Mouse (Mus musculus) forebrain, embryonic 16.5 days (tissue): Measurements from ENCODE around the gene Sh3bp4. TPM values are rescaled to one million over a fixed set of nuclear protein-coding genes. Genes with fewer than 3 reads are reported as not detected.
A peak's percentile ranks its signal among the peaks of the same experiment; 100 is the strongest.

Source experiments
- ATAC-seq: fragments of 200-750 bp; cut with Nextera tagmentation; 2 replicates; pipeline ENCODE4 v1.8.0; 2017; ENCODE audit warnings: mild to moderate bottlenecking, moderate library complexity
- H3K27ac ChIP-seq: fragments of 300-500 bp; sonication (generic); 2 replicates; pipeline ENCODE4 v1.5.1; 2014; ENCODE audit warnings: low read length, control low read depth
- H3K27me3 ChIP-seq: fragments of 300-500 bp; sonication (generic); replicated peaks from 2 replicates; pipeline ENCODE4 v1.6.1; 2014; ENCODE audit warnings: low read length; ENCODE audit not compliant: control insufficient read depth, insufficient read depth
- H3K36me3 ChIP-seq: fragments of 300-500 bp; sonication (generic); 2 replicates; pipeline ENCODE4 v1.6.1; 2014; ENCODE audit not compliant: control insufficient read depth, insufficient read depth
- H3K4me1 ChIP-seq: fragments of 300-500 bp; sonication (generic); replicated peaks from 2 replicates; pipeline ENCODE4 v1.6.1; 2014; ENCODE audit warnings: low read length; ENCODE audit not compliant: control insufficient read depth, insufficient read depth
- H3K4me2 ChIP-seq: fragments of 300-500 bp; sonication (generic); 2 replicates; pipeline ENCODE4 v1.6.1; 2014; ENCODE audit warnings: mild to moderate bottlenecking, low read length, control low read depth
- H3K4me3 ChIP-seq: fragments of 300-500 bp; sonication (generic); replicated peaks from 2 replicates; pipeline ENCODE4 v1.5.1; 2014; ENCODE audit warnings: mild to moderate bottlenecking, low read length, control low read depth
- H3K9ac ChIP-seq: fragments of 300-500 bp; sonication (generic); replicated peaks from 2 replicates; pipeline ENCODE4 v1.6.1; 2014; ENCODE audit warnings: low read depth, low read length, control low read depth
- H3K9me3 ChIP-seq: fragments of 300-500 bp; sonication (generic); 2 replicates; pipeline ENCODE4 v1.6.1; 2016; ENCODE audit warnings: low read length; ENCODE audit not compliant: control insufficient read depth
- WGBS: fragments of 180-500 bp; shearing (Covaris S2); extraction: QIAGEN DNeasy Blood & Tissue Kit; methylation state at CpG from one replicate; pipeline ENCODE4 v1.1.7; 2014; 5-methylcytosine and 5-hydroxymethylcytosine counted together
- polyA plus RNA-seq: library from polyadenylated mRNA; unstranded; fragments of >200 nt; fragmentation: Nextera tagmentation; extraction: Ambion mirVana; gene quantifications from 2 replicates; pipeline ENCODE4 v1.2.1, GENCODE M21; 2015

The Sh3bp4 gene
- polyA plus RNA-seq, 1 experiment from 2014 or later = 20.6 TPM

DNA sequence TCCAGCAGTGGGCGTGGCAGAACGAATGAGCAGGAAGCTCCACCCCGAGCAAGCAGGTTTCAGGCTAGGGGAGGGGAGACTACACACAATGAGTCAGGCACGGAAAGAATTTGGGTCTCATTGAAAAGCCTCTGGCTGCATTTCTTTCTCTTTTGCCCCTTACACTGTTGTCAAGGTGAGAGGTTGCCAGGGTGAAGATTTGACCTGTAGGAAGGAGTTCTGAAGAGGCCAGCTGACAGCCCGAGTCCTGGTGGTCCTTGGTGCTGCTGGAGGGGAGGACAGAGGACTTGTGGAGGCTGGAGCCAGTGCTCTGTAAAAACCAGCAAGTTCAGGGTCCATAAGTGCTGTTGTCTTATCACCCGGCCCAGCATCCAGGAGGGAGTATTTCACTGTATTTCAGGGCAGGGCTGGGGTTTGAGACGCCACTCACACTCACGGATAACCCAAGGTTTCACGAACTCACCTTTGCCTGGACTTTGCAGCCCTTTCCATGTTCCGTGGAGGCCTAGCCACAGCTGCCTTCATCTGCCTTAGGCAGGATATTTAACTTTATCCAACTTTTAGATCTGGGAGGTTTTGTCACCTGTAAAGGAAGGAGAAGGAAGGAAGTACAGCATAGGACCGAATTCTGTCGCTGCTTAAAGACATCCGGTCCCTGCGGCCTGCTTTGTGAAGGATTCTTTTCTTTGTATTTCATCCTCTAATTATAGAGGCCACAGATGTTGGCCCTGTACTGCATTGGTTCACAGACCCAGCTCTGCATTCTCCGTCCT lies 32.2 kb downstream of the Sh3bp4 start:
- no peak overlapping the region for H3K4me3 ChIP-seq

GRCm38 (mm10) chr1:89103004-89103263 lies 32.7 kb downstream of the Sh3bp4 start:
- Histone ChIP-seq H3K36me3 (no peaks in the 10 kb centered on the region), H3K9ac (no peak overlapping the region), H3K4me1 (peaks cover 5% of the 10 kb centered on the region; the same call in 1 of the 2 replicates), H3K9me3 (no peaks in the 10 kb centered on the region), H3K27me3 (no peaks in the 10 kb centered on the region), H3K4me2 (no peak overlapping the region), H3K4me3 (no peak overlapping the region), H3K27ac (no peak overlapping the region)
- no peak for ATAC-seq
- WGBS = 33% methylated on average over 3 of the region's 3 CpGs

More for the DNA sequence above, 32.2 kb downstream of the Sh3bp4 start:
- 31% methylated on average over 14 of the region's 15 CpGs for WGBS
- Histone ChIP-seq H3K4me2 (no peak overlapping the region), H3K27ac (no peak overlapping the region), H3K9ac (no peak overlapping the region), H3K9me3 (no peaks in the 10 kb centered on the region), H3K36me3 (no peaks in the 10 kb centered on the region), H3K27me3 (no peaks in the 10 kb centered on the region), H3K4me1 (peaks cover 5% of the 10 kb centered on the region; the same call in 1 of the 2 replicates)
- no peak for ATAC-seq

DNA sequence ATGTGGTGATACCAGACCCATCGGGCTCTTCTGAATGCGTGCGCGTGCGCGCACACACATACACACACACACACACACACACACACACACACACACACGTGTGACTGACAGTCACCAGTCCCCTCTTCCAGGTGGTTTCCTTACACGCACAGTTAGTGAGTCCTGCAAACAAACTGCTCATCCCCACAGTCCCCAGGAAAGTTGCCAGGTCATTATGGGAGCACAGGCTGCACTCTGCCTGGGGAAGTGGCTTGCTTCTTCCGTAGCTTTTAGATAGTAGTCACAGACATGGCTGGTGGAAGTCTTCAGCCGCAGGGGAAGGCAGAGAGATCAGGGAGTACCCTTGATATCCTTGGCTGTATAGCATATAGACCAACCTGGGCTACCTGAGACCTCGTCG lies 33.3 kb downstream of the Sh3bp4 start:
- H3K27ac ChIP-seq = no peak overlapping the region
- WGBS = 89% methylated on average over 12 of the region's 12 CpGs

GRCm38 (mm10) chr1:89104066-89104765 lies 34.0 kb downstream of the Sh3bp4 start:
- Histone ChIP-seq H3K4me3 (no peak overlapping the region), H3K4me2 (no peak overlapping the region), H3K27ac (no peak overlapping the region), H3K9ac (no peak overlapping the region), H3K4me1 (peaks cover 11% of the 10 kb centered on the region), H3K9me3 (no peaks in the 10 kb centered on the region), H3K27me3 (no peaks in the 10 kb centered on the region), H3K36me3 (no peaks in the 10 kb centered on the region)
- 71% methylated on average over 13 of the region's 13 CpGs for WGBS
- ATAC-seq = no peak

More for the DNA sequence above, 33.3 kb downstream of the Sh3bp4 start:
- Histone ChIP-seq H3K9ac (no peak overlapping the region), H3K9me3 (no peaks in the 10 kb centered on the region), H3K4me1 (peaks cover 8% of the 10 kb centered on the region), H3K36me3 (no peaks in the 10 kb centered on the region), H3K4me2 (no peak overlapping the region), H3K27me3 (no peaks in the 10 kb centered on the region), H3K4me3 (no peak overlapping the region)
- ATAC-seq = no peak

DNA sequence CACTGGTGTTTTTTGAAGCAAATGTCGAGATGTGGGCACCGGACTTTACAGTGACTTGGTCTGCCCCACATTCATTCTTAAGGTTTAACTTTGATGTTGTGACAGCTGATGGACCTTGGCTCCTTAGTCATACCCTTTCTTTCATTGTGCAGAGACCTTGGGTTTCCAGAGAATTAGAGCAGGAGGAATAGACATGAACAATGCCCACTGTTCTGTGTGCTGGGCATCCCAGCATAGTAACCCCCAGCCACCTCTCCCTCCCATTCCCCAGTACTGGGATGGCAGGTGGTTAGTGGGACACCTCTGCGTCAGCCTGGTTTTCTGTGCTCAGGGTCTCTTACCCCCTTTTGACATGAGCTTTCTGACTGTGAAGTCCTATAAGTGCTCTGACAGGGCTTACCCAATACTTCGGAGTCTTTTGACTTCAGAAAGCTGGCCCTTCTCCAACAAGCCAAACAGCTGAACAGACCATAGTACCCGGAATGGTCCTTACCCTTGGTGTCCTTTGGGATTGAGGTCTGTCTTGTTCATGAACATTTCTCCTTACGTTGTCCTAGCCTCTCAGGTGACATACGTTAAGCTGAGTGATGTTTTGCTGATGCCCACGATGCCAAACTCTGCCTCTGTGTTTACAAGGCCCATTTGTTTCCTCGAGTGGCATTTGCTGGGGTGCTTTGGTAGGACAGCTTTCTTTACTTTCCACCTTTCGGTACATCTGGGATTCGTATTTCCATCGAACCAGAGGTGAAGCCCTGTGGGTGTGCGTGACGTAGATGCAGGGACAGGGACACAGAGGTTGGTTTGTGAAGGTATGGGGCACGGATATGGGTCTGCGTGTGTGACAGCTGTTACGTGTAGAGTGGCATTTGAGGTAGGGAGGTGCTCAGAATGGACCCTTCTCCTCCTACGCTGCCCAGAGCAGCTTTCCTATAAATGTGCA lies 35.9 kb downstream of the Sh3bp4 start:
- WGBS = 88% methylated on average over 18 of the region's 18 CpGs
- no peaks in the 10 kb centered on the region for H3K36me3 ChIP-seq
- no peak overlapping the region for H3K4me3 ChIP-seq
- no peaks in the 10 kb centered on the region for H3K9me3 ChIP-seq
- no peak overlapping the region for H3K27ac ChIP-seq
- peaks cover 11% of the 10 kb centered on the region for H3K4me1 ChIP-seq
- no peak for ATAC-seq
- H3K4me2 ChIP-seq = no peak overlapping the region
- H3K27me3 ChIP-seq = no peaks in the 10 kb centered on the region
- no peak overlapping the region for H3K9ac ChIP-seq

GRCm38 (mm10) chr1:89107466-89107865 lies 37.3 kb downstream of the Sh3bp4 start:
- H3K4me2 ChIP-seq = no peak overlapping the region
- H3K27me3 ChIP-seq = no peaks in the 10 kb centered on the region
- no peaks in the 10 kb centered on the region for H3K36me3 ChIP-seq
- H3K4me1 ChIP-seq = peaks cover 8% of the 10 kb centered on the region
- no peak overlapping the region for H3K4me3 ChIP-seq
- no peak overlapping the region for H3K9ac ChIP-seq
- 81% methylated on average over 6 of the region's 6 CpGs for WGBS
- H3K9me3 ChIP-seq = no peaks in the 10 kb centered on the region
- H3K27ac ChIP-seq = no peak overlapping the region
- ATAC-seq = no peak

DNA sequence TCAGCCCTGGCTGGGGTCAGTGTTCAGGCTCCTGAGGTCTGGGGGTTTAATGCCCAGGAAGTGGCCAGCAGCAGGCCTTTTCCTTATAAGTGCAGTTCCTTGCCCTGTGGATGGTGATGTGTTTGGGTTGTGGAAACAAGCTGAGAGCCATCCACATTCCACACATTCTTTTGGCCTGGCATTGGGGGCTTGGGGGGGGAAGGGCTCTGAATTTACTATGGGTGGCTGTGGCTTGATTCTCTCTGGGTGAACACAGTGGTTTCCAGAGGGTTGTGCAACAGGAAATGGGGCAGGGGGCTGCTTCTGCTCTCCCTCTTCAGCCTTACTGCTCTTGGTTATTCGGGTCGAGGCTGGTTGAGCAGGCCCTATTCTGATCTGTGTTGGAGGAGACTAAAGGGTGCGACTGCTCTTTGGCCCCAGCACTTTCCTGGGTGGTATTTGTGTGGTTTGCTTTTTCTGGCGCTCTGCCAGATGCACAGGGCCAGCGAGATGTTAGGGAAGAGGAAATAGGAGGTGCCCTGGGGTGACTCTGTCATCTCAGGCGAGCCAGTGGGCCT lies 38.2 kb downstream of the Sh3bp4 start:
- H3K27me3 ChIP-seq = no peaks in the 10 kb centered on the region
- WGBS = 27% methylated on average over 6 of the region's 6 CpGs

GRCm38 (mm10) chr1:89109767-89110166 lies 39.6 kb downstream of the Sh3bp4 start:
- H3K27me3 ChIP-seq = no peaks in the 10 kb centered on the region

More for the DNA sequence above, 38.2 kb downstream of the Sh3bp4 start:
- Histone ChIP-seq H3K36me3 (no peaks in the 10 kb centered on the region), H3K4me3 (no peak overlapping the region), H3K4me1 (peaks cover 8% of the 10 kb centered on the region), H3K27ac (no peak overlapping the region), H3K4me2 (no peak overlapping the region), H3K9me3 (no peaks in the 10 kb centered on the region), H3K9ac (no peak overlapping the region)
- 0 out of 2 replicates have a peak, but pooled peaks have one; percentile 31 for ATAC-seq

More at GRCm38 (mm10) chr1:89109767-89110166, 39.6 kb downstream of the Sh3bp4 start:
- H3K4me2 ChIP-seq = no peak overlapping the region
- 68% methylated on average over 7 of the region's 7 CpGs for WGBS
- H3K27ac ChIP-seq = no peak overlapping the region
- no peak overlapping the region for H3K4me3 ChIP-seq
- no peaks in the 10 kb centered on the region for H3K9me3 ChIP-seq
- H3K9ac ChIP-seq = no peak overlapping the region
- no peak for ATAC-seq
- H3K36me3 ChIP-seq = no peaks in the 10 kb centered on the region
- H3K4me1 ChIP-seq = peaks cover 6% of the 10 kb centered on the region
